Mouse (Mus musculus) MEL (cell line): ENCODE measurements around the gene Doc2g. TPM values are rescaled to one million over a fixed set of nuclear protein-coding genes. Genes with fewer than 3 reads are reported as not detected.

Experiments used
- DNase-seq: peaks from one replicate; pipeline ENCODE4 v3.0.0; 2011; ENCODE audit warnings: low read depth, low spot score
- H3K27ac ChIP-seq: 2 replicates; pipeline ENCODE4 v1.5.1; 2012; ENCODE audit warnings: low read depth, mild to moderate bottlenecking, control low read depth, low read length, moderate library complexity; ENCODE audit not compliant: control insufficient read depth
- H3K27me3 ChIP-seq, 2 experiments: fragments of 150-350 bp in 1 of 2; sonication (generic) in 1 of 2; 2 replicates each; pipeline ENCODE4 v1.6.1; 2012; ENCODE audit warnings: low read length in 2 of 2, mild to moderate bottlenecking in 2 of 2, improper control_type of control experiment in 1 of 2, moderate library complexity in 1 of 2; ENCODE audit not compliant: insufficient read depth in 2 of 2, control insufficient read depth in 1 of 2
- H3K36me3 ChIP-seq, 2 experiments: 2 replicates each; pipeline ENCODE4 v1.6.1; 2012 to 2014; ENCODE audit warnings: low read length in 2 of 2, improper control_type of control experiment in 1 of 2, inconsistent platforms in 1 of 2, mild to moderate bottlenecking in 1 of 2; ENCODE audit not compliant: insufficient read depth in 2 of 2, control insufficient read depth in 1 of 2
- H3K4me1 ChIP-seq, 2 experiments: fragments of 150-350 bp in 1 of 2; sonication (generic) in 1 of 2; 2 replicates each; pipeline ENCODE4 v1.6.1; 2012; ENCODE audit warnings: low read length in 2 of 2, improper control_type of control experiment in 1 of 2, mild to moderate bottlenecking in 1 of 2; ENCODE audit not compliant: insufficient read depth in 2 of 2, control insufficient read depth in 1 of 2
- H3K4me3 ChIP-seq, 2 experiments: fragments of 150-350 bp in 1 of 2; sonication (generic) in 1 of 2; 2 replicates each; pipeline ENCODE4 v1.5.1; 2012; ENCODE audit warnings: low read depth in 2 of 2, low read length in 2 of 2, mild to moderate bottlenecking in 2 of 2, moderate library complexity in 2 of 2, control low read depth in 1 of 2, improper control_type of control experiment in 1 of 2; ENCODE audit not compliant: control insufficient read depth in 1 of 2, insufficient read depth in 1 of 2
- H3K79me2 ChIP-seq: 2 replicates; pipeline ENCODE4 v1.6.1; 2012; ENCODE audit warnings: mild to moderate bottlenecking, low read length, moderate library complexity; ENCODE audit not compliant: control insufficient read depth, poor library complexity, insufficient read depth
- H3K9ac ChIP-seq: 2 replicates; pipeline ENCODE4 v1.6.1; 2012; ENCODE audit warnings: low read depth, mild to moderate bottlenecking, control low read depth, low read length, moderate library complexity; ENCODE audit not compliant: control insufficient read depth, poor library complexity, severe bottlenecking
- H3K9me3 ChIP-seq: fragments of 150-350 bp; sonication (generic); replicated peaks from 2 replicates; pipeline ENCODE4 v1.6.1; 2012; ENCODE audit warnings: mild to moderate bottlenecking, low read length, improper control_type of control experiment, moderate library complexity; ENCODE audit not compliant: insufficient read depth
- BHLHE40 ChIP-seq: IDR thresholded peaks from 2 replicates; pipeline ENCODE4 v1.6.1; 2012; ENCODE audit warnings: low read depth, mild to moderate bottlenecking, inconsistent platforms, low read length, improper control_type of control experiment, borderline replicate concordance
- CHD1 ChIP-seq: IDR thresholded peaks from 2 replicates; pipeline ENCODE4 v1.6.1; 2012; ENCODE audit warnings: low read depth, mild to moderate bottlenecking, inconsistent platforms, low read length, improper control_type of control experiment
- CTCF ChIP-seq, 3 experiments: IDR thresholded peaks in 2 of 3; conservative IDR thresholded peaks in 1 of 3; 2 replicates each; pipeline ENCODE4 v1.5.1; 2011 to 2012; ENCODE audit warnings: low read length in 3 of 3, low read depth in 2 of 3, mild to moderate bottlenecking in 2 of 3, improper control_type of control experiment in 1 of 3, inconsistent platforms in 1 of 3, mixed read lengths in 1 of 3, moderate library complexity in 1 of 3; ENCODE audit not compliant: control insufficient read depth in 1 of 3, insufficient read depth in 1 of 3, poor library complexity in 1 of 3, severe bottlenecking in 1 of 3
- E2F4 ChIP-seq: IDR thresholded peaks from 2 replicates; pipeline ENCODE4 v1.6.1; 2011; ENCODE audit warnings: low read depth, low read length, improper control_type of control experiment, borderline replicate concordance
- EP300 ChIP-seq, 2 experiments: IDR thresholded peaks; 2 replicates each; pipeline ENCODE4 v1.6.1; 2011; ENCODE audit warnings: improper control_type of control experiment in 2 of 2, low read length in 2 of 2, low read depth in 1 of 2, mild to moderate bottlenecking in 1 of 2
- GABPA ChIP-seq: IDR thresholded peaks from 2 replicates; pipeline ENCODE4 v1.6.1; 2012; ENCODE audit warnings: low read depth, mild to moderate bottlenecking, inconsistent platforms, low read length, improper control_type of control experiment, moderate library complexity
- GATA1 ChIP-seq: IDR thresholded peaks from 2 replicates; pipeline ENCODE4 v1.6.1; 2011; ENCODE audit warnings: low read depth, low read length, improper control_type of control experiment
- HCFC1 ChIP-seq: IDR thresholded peaks from 2 replicates; pipeline ENCODE4 v1.6.1; 2012; ENCODE audit warnings: low read depth, mild to moderate bottlenecking, inconsistent platforms, low read length, improper control_type of control experiment, moderate library complexity
- MAFK ChIP-seq: IDR thresholded peaks from 2 replicates; pipeline ENCODE4 v1.6.1; 2011; ENCODE audit warnings: low read depth, mild to moderate bottlenecking, low read length, improper control_type of control experiment, borderline replicate concordance
- MAX ChIP-seq: IDR thresholded peaks from 2 replicates; pipeline ENCODE4 v1.6.1; 2011; ENCODE audit warnings: low read length, improper control_type of control experiment
- MAZ ChIP-seq: IDR thresholded peaks from 2 replicates; pipeline ENCODE4 v1.6.1; 2012; ENCODE audit warnings: low read depth, mild to moderate bottlenecking, inconsistent platforms, low read length, improper control_type of control experiment
- MEF2A ChIP-seq: IDR thresholded peaks from 2 replicates; pipeline ENCODE4 v1.6.1; 2014; ENCODE audit warnings: low read depth, mild to moderate bottlenecking, inconsistent platforms, low read length, improper control_type of control experiment; ENCODE audit not compliant: poor library complexity, insufficient replicate concordance, severe bottlenecking; ENCODE audit errors: extremely low read depth
- MXI1 ChIP-seq: IDR thresholded peaks from 2 replicates; pipeline ENCODE4 v1.6.1; 2011; ENCODE audit warnings: mild to moderate bottlenecking, low read depth, low read length, improper control_type of control experiment
- MYB ChIP-seq: IDR thresholded peaks from 2 replicates; pipeline ENCODE4 v1.6.1; 2011; ENCODE audit warnings: mild to moderate bottlenecking, low read depth, low read length, improper control_type of control experiment
- NELFE ChIP-seq: IDR thresholded peaks from 2 replicates; pipeline ENCODE4 v1.6.1; 2011; ENCODE audit warnings: low read depth, low read length, improper control_type of control experiment
- NRF1 ChIP-seq: IDR thresholded peaks from 2 replicates; pipeline ENCODE4 v1.6.1; 2014; ENCODE audit warnings: low read depth, mild to moderate bottlenecking, inconsistent platforms, low read length, improper control_type of control experiment, moderate library complexity; ENCODE audit not compliant: poor library complexity, insufficient read depth, severe bottlenecking
- POLR2A ChIP-seq, 2 experiments: IDR thresholded peaks; 2 replicates each; pipeline ENCODE4 v1.6.1; 2011 to 2012; ENCODE audit warnings: low read length in 2 of 2, mild to moderate bottlenecking in 2 of 2, control low read depth in 1 of 2, improper control_type of control experiment in 1 of 2, low read depth in 1 of 2, moderate library complexity in 1 of 2; ENCODE audit not compliant: control insufficient read depth in 1 of 2, insufficient read depth in 1 of 2, poor library complexity in 1 of 2
- RAD21 ChIP-seq: IDR thresholded peaks from 2 replicates; pipeline ENCODE4 v1.6.1; 2011; ENCODE audit warnings: mild to moderate bottlenecking, low read depth, low read length, improper control_type of control experiment
- RCOR1 ChIP-seq: IDR thresholded peaks from 2 replicates; pipeline ENCODE4 v1.6.1; 2012; ENCODE audit warnings: low read depth, mild to moderate bottlenecking, inconsistent platforms, low read length, improper control_type of control experiment
- TAL1 ChIP-seq: IDR thresholded peaks from 2 replicates; pipeline ENCODE4 v1.6.1; 2012; ENCODE audit warnings: mild to moderate bottlenecking, inconsistent platforms, low read length, moderate library complexity, mixed read lengths
- TBP ChIP-seq: IDR thresholded peaks from 2 replicates; pipeline ENCODE4 v1.8.0; 2011; ENCODE audit warnings: low read depth, low read length, improper control_type of control experiment
- TCF12 ChIP-seq: IDR thresholded peaks from 2 replicates; pipeline ENCODE4 v1.6.1; 2014; ENCODE audit warnings: low read depth, mild to moderate bottlenecking, inconsistent platforms, low read length, improper control_type of control experiment, moderate library complexity
- ZC3H11A ChIP-seq: IDR thresholded peaks from 2 replicates; pipeline ENCODE4 v1.6.1; 2012; ENCODE audit warnings: low read depth, mild to moderate bottlenecking, inconsistent platforms, low read length, improper control_type of control experiment
- ZKSCAN1 ChIP-seq: IDR thresholded peaks from 2 replicates; pipeline ENCODE4 v1.6.1; 2012; ENCODE audit warnings: low read depth, mild to moderate bottlenecking, inconsistent platforms, low read length, improper control_type of control experiment, moderate library complexity
- ZMIZ1 ChIP-seq: IDR thresholded peaks from 2 replicates; pipeline ENCODE4 v1.6.1; 2012; ENCODE audit warnings: low read depth, mild to moderate bottlenecking, inconsistent platforms, low read length, improper control_type of control experiment, moderate library complexity
- ZNF384 ChIP-seq: IDR thresholded peaks from 2 replicates; pipeline ENCODE4 v1.6.1; 2012; ENCODE audit warnings: low read depth, mild to moderate bottlenecking, inconsistent platforms, low read length, improper control_type of control experiment
- polyA plus RNA-seq, 2 experiments: library from polyadenylated mRNA; stranded (reverse) in 1 of 2; unstranded in 1 of 2; fragments of >175 nt in 1 of 2; fragments of >200 nt in 1 of 2; gene quantifications; 2 replicates each; pipeline versions ENCODE4 v1.2.1 to v1.2.4; 2012; ENCODE audit warnings: low replicate concordance in 2 of 2, low read depth in 1 of 2; ENCODE audit not compliant: insufficient read length in 2 of 2, insufficient read depth in 1 of 2, missing spikeins in 1 of 2
- total RNA-seq: library from RNA; depleted of rRNA; stranded (reverse); fragments of 300-350 nt; gene quantifications from 2 replicates; pipeline ENCODE4 v1.2.3, GENCODE M21; 2012

The Doc2g gene
- total and polyA plus RNA-seq, 3 experiments, result 9.9 to 16.0 TPM; not detected in 1

DNA sequence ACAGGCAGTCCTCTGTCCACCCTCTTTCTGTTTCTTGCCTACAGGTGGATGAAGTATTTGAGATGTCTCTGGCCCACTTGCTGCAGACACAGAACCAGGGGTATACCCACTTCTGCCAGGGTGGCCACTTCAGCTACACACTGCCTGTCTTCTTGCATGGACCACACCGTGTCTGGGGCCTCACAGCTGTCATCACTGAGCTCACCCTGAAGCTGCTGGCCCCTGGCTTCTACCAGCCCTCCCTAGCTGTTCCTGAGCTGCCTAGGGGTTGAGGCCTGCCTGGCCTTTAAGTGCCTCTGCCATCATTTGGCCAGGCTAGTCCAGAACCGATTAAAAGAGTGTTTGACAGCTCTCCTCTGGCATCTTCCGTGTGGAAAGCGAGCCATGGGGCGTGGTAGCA lies 1.4 kb upstream of the Doc2g start:
- H3K4me1 ChIP-seq, result peaks cover 0 to 15% of the 10 kb centered on the region in 2 experiments; a peak in 2 of 4 replicates
- H3K36me3 ChIP-seq, result peaks cover 0 to 6% of the 10 kb centered on the region in 2 experiments; a peak in 2 of 4 replicates
- TF ChIP-seq MAFK, result no peak
- TF ChIP-seq E2F4, result no peak
- no peak for TF ChIP-seq GABPA
- TF ChIP-seq EP300 (IDR thresholded peaks at IDR 0.05; ENCODE audit: low read depth in 1 of 2, low read length in 2 of 2), result no peak
- no peak for TF ChIP-seq HCFC1
- no peak for TF ChIP-seq GATA1
- TF ChIP-seq RAD21, result no peak
- TF ChIP-seq TBP, result no peak
- TF ChIP-seq BHLHE40, result no peak
- TF ChIP-seq MEF2A, result no peak
- no peak for TF ChIP-seq MAX
- no peak for TF ChIP-seq TCF12
- TF ChIP-seq MAZ, result no peak
- no peak for TF ChIP-seq NELFE
- TF ChIP-seq ZNF384, result no peak
- TF ChIP-seq MXI1, result no peak
- TF ChIP-seq NRF1, result no peak
- no peak for TF ChIP-seq RCOR1
- TF ChIP-seq ZMIZ1, result no peak
- no peak for TF ChIP-seq CHD1

DNA sequence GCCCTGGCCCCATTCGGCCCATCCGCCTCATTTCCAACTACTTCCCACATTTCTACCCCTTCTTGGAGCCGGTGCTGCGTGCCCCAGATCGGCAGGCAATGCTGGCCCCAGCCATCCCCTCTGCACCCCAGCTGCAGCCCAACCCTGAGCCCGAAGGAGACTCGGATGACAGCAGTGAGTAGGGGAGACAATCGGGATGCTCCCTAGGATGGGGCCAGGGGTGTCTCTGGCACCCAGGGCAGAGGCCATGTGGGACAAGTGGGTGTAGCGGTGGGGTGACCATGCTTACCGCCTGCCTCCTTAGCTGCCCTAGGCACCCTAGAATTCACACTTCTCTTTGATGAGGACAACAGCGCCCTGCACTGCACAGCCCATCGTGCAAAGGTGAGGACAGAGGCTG lies 528 bp downstream of the Doc2g start:
- Histone ChIP-seq H3K4me3 (no peak overlapping the region), H3K9ac (no peak overlapping the region), H3K79me2 (peaks cover 1% of the 10 kb centered on the region; the same call in 1 of the 2 replicates), H3K9me3 (no peaks in the 10 kb centered on the region), H3K27ac (no peak overlapping the region), H3K36me3 (peaks cover 2 to 6% of the 10 kb centered on the region in 2 experiments; a peak in 3 of 4 replicates), H3K4me1 (peaks cover 0 to 15% of the 10 kb centered on the region in 2 experiments; a peak in 2 of 4 replicates), H3K27me3 (no peaks in the 10 kb centered on the region)
- TF ChIP-seq MEF2A, result no peak
- TF ChIP-seq TAL1, result no peak
- TF ChIP-seq MAFK, result no peak
- TF ChIP-seq EP300 (IDR thresholded peaks at IDR 0.05; ENCODE audit: low read depth in 1 of 2, low read length in 2 of 2), result no peak
- no peak for TF ChIP-seq ZNF384
- no peak for TF ChIP-seq MAZ
- no peak for TF ChIP-seq BHLHE40
- TF ChIP-seq GABPA, result no peak
- no peak for TF ChIP-seq POLR2A (IDR thresholded peaks at IDR 0.05; ENCODE audit: control insufficient read depth in 1 of 2, insufficient read depth in 1 of 2, low read depth in 1 of 2, low read length in 2 of 2, poor library complexity in 1 of 2)
- TF ChIP-seq ZKSCAN1, result no peak
- TF ChIP-seq ZC3H11A, result no peak
- no peak for TF ChIP-seq RCOR1
- no peak for TF ChIP-seq NELFE
- no peak for TF ChIP-seq MXI1
- TF ChIP-seq ZMIZ1, result no peak
- TF ChIP-seq CHD1, result no peak
- no peak for TF ChIP-seq MYB
- no peak for TF ChIP-seq CTCF (IDR thresholded peaks at IDR 0.05 in 2 of 3, conservative IDR thresholded peaks at IDR 0.05 in 1 of 3; ENCODE audit: control insufficient read depth in 1 of 3, insufficient read depth in 1 of 3, low read depth in 2 of 3, low read length in 3 of 3, poor library complexity in 1 of 3, severe bottlenecking in 1 of 3)
- no peak for DNase-seq

More for the DNA sequence above, 1.4 kb upstream of the Doc2g start:
- H3K27me3 ChIP-seq, result no peaks in the 10 kb centered on the region
- no peaks in the 10 kb centered on the region for H3K9me3 ChIP-seq
- H3K4me3 ChIP-seq, result peak overlapping the region; percentile 80
- peaks cover 1% of the 10 kb centered on the region; the same call in 1 of the 2 replicates for H3K79me2 ChIP-seq
- no peak for DNase-seq
- H3K9ac ChIP-seq, result peak overlapping the region; percentile 90
- H3K27ac ChIP-seq, result no peak overlapping the region
